Mouse (Mus musculus) lung, adult 2 months (tissue): Measurements from ENCODE around the gene Dcun1d2.

Experiments
- CTCF ChIP-seq: fragments of 200-500 bp; IDR thresholded peaks from 2 replicates; pipeline ENCODE4 v1.5.1; 2011; ENCODE audit warnings: mild to moderate bottlenecking, low read length, control low read depth; ENCODE audit not compliant: insufficient read depth
- POLR2A ChIP-seq: fragments of 200-500 bp; IDR thresholded peaks from 2 replicates; pipeline ENCODE4 v1.6.1; 2011; ENCODE audit warnings: low read depth, mild to moderate bottlenecking, control low read depth, low read length, borderline replicate concordance; ENCODE audit errors: extremely low read depth

GRCm38 (mm10) chr8:13306916-13307315 is 19.0 kb upstream of the Dcun1d2 start:
- TF ChIP-seq CTCF: no peak
- no peak for TF ChIP-seq POLR2A
